Mouse (Mus musculus): Measurements from ENCODE around the gene Hectd4.

The Hectd4 gene

GRCm38 (mm10) chr5:121236171-121236570 lies 16.2 kb downstream of the Hectd4 start:
- no peak for DNase-seq (ENCODE audit: low spot score)

- no peak for DNase-seq (ENCODE audit: low spot score)
Observed at GRCm38 (mm10) chr5:121238208-121238607, 18.2 kb downstream of the Hectd4 start.

GRCm38 (mm10) chr5:121239846-121240245 lies 19.8 kb downstream of the Hectd4 start:
- DNase-seq (ENCODE audit: low spot score), result no peak

GRCm38 (mm10) chr5:121241182-121241581 lies 21.2 kb downstream of the Hectd4 start:
- no peak for DNase-seq (ENCODE audit: low spot score)

GRCm38 (mm10) chr5:121242261-121242660 lies 22.2 kb downstream of the Hectd4 start:
- no peak for DNase-seq (ENCODE audit: low spot score)

GRCm38 (mm10) chr5:121242701-121243100 lies 22.7 kb downstream of the Hectd4 start:
- no peak for DNase-seq (ENCODE audit: low spot score)

- DNase-seq (ENCODE audit: low spot score), result no peak
Observed at GRCm38 (mm10) chr5:121243676-121244364, 23.8 kb downstream of the Hectd4 start.

- DNase-seq (ENCODE audit: low spot score), result no peak
Observed at GRCm38 (mm10) chr5:121244365-121244731, 24.3 kb downstream of the Hectd4 start.

- no peak for DNase-seq (ENCODE audit: low spot score)
Observed at GRCm38 (mm10) chr5:121245201-121245600, 25.2 kb downstream of the Hectd4 start.

GRCm38 (mm10) chr5:121248766-121249394 lies 28.9 kb downstream of the Hectd4 start:
- no peak for DNase-seq (ENCODE audit: low spot score)

GRCm38 (mm10) chr5:121249693-121250092 lies 29.7 kb downstream of the Hectd4 start:
- DNase-seq (ENCODE audit: low spot score), result no peak

GRCm38 (mm10) chr5:121251813-121252212 lies 31.8 kb downstream of the Hectd4 start:
- DNase-seq (ENCODE audit: low spot score), result no peak

- DNase-seq (ENCODE audit: low spot score), result no peak
Observed at GRCm38 (mm10) chr5:121253816-121254497, 33.9 kb downstream of the Hectd4 start.

- DNase-seq (ENCODE audit: low spot score), result no peak
Observed at GRCm38 (mm10) chr5:121254977-121255376, 35.0 kb downstream of the Hectd4 start.

- DNase-seq (ENCODE audit: low spot score), result no peak
Observed at GRCm38 (mm10) chr5:121261806-121262205, 41.8 kb downstream of the Hectd4 start.

GRCm38 (mm10) chr5:121262415-121262814 lies 42.4 kb downstream of the Hectd4 start:
- no peak for DNase-seq (ENCODE audit: low spot score)

GRCm38 (mm10) chr5:121264593-121264992 lies 44.6 kb downstream of the Hectd4 start:
- no peak for DNase-seq (ENCODE audit: low spot score)

GRCm38 (mm10) chr5:121266741-121267382 lies 46.8 kb downstream of the Hectd4 start:
- DNase-seq (ENCODE audit: low spot score), result peak; percentile 18

GRCm38 (mm10) chr5:121271046-121271445 lies 51.0 kb downstream of the Hectd4 start:
- no peak for DNase-seq (ENCODE audit: low spot score)

- no peak for DNase-seq (ENCODE audit: low spot score)
Observed at GRCm38 (mm10) chr5:121276808-121277207, 56.8 kb downstream of the Hectd4 start.

GRCm38 (mm10) chr5:121280456-121280855 lies 60.4 kb downstream of the Hectd4 start:
- no peak for DNase-seq (ENCODE audit: low spot score)

GRCm38 (mm10) chr5:121283051-121283450 lies 63.0 kb downstream of the Hectd4 start:
- no peak for DNase-seq (ENCODE audit: low spot score)

GRCm38 (mm10) chr5:121284816-121285215 lies 64.8 kb downstream of the Hectd4 start:
- DNase-seq (ENCODE audit: low spot score), result no peak

All from ovary, postnatal 14 days (tissue).